Mouse (Mus musculus) midbrain, postnatal 0 days (tissue): ENCODE data around the gene Ift122. TPM values are rescaled to one million over a fixed set of nuclear protein-coding genes. Genes with fewer than 3 reads are reported as not detected.

Source experiments
- ATAC-seq: fragments of 200-750 bp; cut with Nextera tagmentation; 2 replicates; pipeline ENCODE4 v1.8.0; 2017; ENCODE audit warnings: moderate number of reproducible peaks, mild to moderate bottlenecking, moderate TSS enrichment, moderate library complexity; ENCODE audit not compliant: low FRiP score
- DNase-seq: peaks from one replicate; pipeline ENCODE4 v3.0.0-alpha.2; 2015; ENCODE audit warnings: low spot score
- H3K27ac ChIP-seq: fragments of 300-500 bp; sonication (generic); 2 replicates; pipeline ENCODE4 v1.5.1; 2014; ENCODE audit warnings: low read depth, mild to moderate bottlenecking, low read length, mixed read lengths
- H3K27me3 ChIP-seq: fragments of 300-500 bp; sonication (generic); 2 replicates; pipeline ENCODE4 v1.6.1; 2014; ENCODE audit warnings: low read length, control low read depth, mixed read lengths; ENCODE audit not compliant: insufficient read depth
- H3K36me3 ChIP-seq: fragments of 300-500 bp; sonication (generic); 2 replicates; pipeline ENCODE4 v1.6.1; 2014; ENCODE audit warnings: low read length, control low read depth, mixed read lengths; ENCODE audit not compliant: insufficient read depth
- H3K4me1 ChIP-seq: fragments of 300-500 bp; sonication (generic); 2 replicates; pipeline ENCODE4 v1.6.1; 2014; ENCODE audit warnings: mild to moderate bottlenecking, control low read depth, antibody characterized with exemption, low read length, mixed read lengths; ENCODE audit not compliant: insufficient read depth
- H3K4me2 ChIP-seq: fragments of 300-500 bp; sonication (generic); 2 replicates; pipeline ENCODE4 v1.6.1; 2014; ENCODE audit warnings: low read depth, mild to moderate bottlenecking, low read length, mixed read lengths; ENCODE audit not compliant: poor library complexity, severe bottlenecking
- H3K4me3 ChIP-seq: fragments of 300-500 bp; sonication (generic); 2 replicates; pipeline ENCODE4 v1.5.1; 2014; ENCODE audit warnings: low read depth, mild to moderate bottlenecking, low read length, moderate library complexity
- H3K9ac ChIP-seq: fragments of 300-500 bp; sonication (generic); replicated peaks from 2 replicates; pipeline ENCODE4 v1.6.1; 2014; ENCODE audit warnings: mild to moderate bottlenecking, low read length, moderate library complexity, mixed read lengths; ENCODE audit not compliant: poor library complexity, severe bottlenecking
- H3K9me3 ChIP-seq: fragments of 300-500 bp; sonication (generic); 2 replicates; pipeline ENCODE4 v1.6.1; 2016; ENCODE audit warnings: low read length, control low read depth
- CTCF ChIP-seq: IDR thresholded peaks from 2 replicates; pipeline ENCODE4 v1.5.1; 2016; ENCODE audit warnings: antibody characterized with exemption, mild to moderate bottlenecking
- WGBS: fragments of 180-500 bp; shearing (Covaris S2); extraction: QIAGEN DNeasy Blood & Tissue Kit; methylation state at CpG from one replicate; pipeline ENCODE4 v1.1.7; 2014; 5-methylcytosine and 5-hydroxymethylcytosine counted together
- polyA plus RNA-seq: library from polyadenylated mRNA; unstranded; fragments of >200 nt; fragmentation: Nextera tagmentation; extraction: Ambion mirVana; gene quantifications from 2 replicates; pipeline ENCODE4 v1.2.1, GENCODE M21; 2015
- total RNA-seq: library from RNA; depleted of rRNA; stranded (reverse); fragments of >200 nt; gene quantifications from 2 replicates; pipeline ENCODE4 v1.2.3, GENCODE M21; 2014

The Ift122 gene
- total and polyA plus RNA-seq, 2 experiments from 2014 or later: 24.3 to 31.7 TPM

DNA sequence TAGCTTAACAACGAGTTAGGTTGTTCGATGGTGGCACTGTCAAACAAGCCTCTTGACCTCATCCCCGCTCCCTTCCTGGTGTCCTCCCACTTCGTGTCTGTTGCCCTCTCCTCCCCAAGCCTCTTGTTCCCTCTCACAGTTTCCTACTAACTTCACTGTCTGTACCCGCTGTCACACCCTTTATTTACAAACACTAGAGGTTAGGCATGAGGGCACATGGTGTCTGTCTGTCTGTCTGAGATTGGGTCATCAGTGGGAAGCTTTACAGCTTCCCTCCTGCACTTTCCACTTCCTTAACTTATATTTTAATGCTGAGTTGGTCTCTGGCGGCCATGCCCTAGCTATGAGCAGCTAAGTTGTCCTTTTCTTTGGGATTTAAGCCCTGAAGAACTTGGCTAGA, 26.5 kb downstream of the Ift122 start:
- Histone ChIP-seq H3K27ac (no peak overlapping the region), H3K4me3 (no peak overlapping the region), H3K36me3 (peaks cover 49% of the 10 kb centered on the region), H3K27me3 (no peaks in the 10 kb centered on the region), H3K4me1 (no peaks in the 10 kb centered on the region), H3K9ac (no peak overlapping the region), H3K9me3 (no peaks in the 10 kb centered on the region), H3K4me2 (no peak overlapping the region)
- DNase-seq (no peak), ATAC-seq (no peak)
- 83% methylated on average over 6 of the region's 6 CpGs for WGBS
- TF ChIP-seq CTCF: no peak

DNA sequence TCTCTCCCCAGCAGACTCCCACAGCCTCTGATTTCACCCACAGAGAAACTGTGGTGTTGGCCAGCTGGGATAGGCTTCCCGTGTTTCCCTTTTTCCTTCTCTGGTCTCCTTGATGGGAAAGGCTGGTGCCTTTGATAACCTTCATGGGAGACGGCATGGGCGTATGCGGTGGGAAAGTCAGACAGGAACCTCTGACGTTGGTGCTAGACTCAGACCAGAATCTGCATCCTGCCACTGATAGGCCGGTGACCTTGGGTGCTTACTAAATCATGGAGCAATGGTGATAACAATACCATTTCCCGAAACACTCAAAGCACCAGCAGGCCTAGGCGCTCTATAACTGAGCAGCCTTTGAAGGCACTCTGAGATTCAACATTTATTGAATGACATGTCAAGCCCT, 27.5 kb downstream of the Ift122 start:
- DNase-seq (no peak), ATAC-seq (no peak)
- no peaks in the 10 kb centered on the region for H3K9me3 ChIP-seq
- no peak for TF ChIP-seq CTCF
- no peaks in the 10 kb centered on the region for H3K27me3 ChIP-seq
- H3K36me3 ChIP-seq: peaks cover 43% of the 10 kb centered on the region
- 88% methylated on average over 8 of the region's 8 CpGs for WGBS
- H3K4me3 ChIP-seq: no peak overlapping the region
- no peak overlapping the region for H3K9ac ChIP-seq
- no peaks in the 10 kb centered on the region for H3K4me1 ChIP-seq
- H3K4me2 ChIP-seq: no peak overlapping the region
- no peak overlapping the region for H3K27ac ChIP-seq

DNA sequence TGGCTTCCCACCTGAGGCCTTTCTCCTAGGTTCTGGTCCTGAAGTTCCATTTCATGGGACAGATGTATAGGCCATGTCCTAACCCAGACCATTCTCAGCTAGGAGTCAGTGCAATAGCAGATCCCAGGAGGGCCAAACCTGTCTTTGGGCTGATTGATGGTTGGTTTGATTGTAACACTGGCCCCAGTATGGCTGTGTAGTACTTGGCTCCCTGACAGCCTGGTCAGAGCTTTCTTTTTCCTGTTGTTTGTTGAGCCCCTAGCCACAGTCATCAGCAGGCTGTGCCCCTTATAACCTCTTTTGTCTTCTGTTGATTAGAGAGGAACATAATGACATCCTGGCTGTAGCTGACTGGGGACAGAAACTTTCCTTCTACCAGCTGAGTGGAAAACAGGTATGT, 30.7 kb downstream of the Ift122 start:
- TF ChIP-seq CTCF: no peak
- H3K27ac ChIP-seq: no peak overlapping the region
- H3K36me3 ChIP-seq: peaks cover 34% of the 10 kb centered on the region
- no peaks in the 10 kb centered on the region for H3K4me1 ChIP-seq
- H3K9me3 ChIP-seq: no peaks in the 10 kb centered on the region
- DNase-seq (no peak), ATAC-seq (no peak)
- H3K27me3 ChIP-seq: no peaks in the 10 kb centered on the region
- H3K9ac ChIP-seq: no peak overlapping the region
- no peak overlapping the region for H3K4me2 ChIP-seq
- H3K4me3 ChIP-seq: no peak overlapping the region

DNA sequence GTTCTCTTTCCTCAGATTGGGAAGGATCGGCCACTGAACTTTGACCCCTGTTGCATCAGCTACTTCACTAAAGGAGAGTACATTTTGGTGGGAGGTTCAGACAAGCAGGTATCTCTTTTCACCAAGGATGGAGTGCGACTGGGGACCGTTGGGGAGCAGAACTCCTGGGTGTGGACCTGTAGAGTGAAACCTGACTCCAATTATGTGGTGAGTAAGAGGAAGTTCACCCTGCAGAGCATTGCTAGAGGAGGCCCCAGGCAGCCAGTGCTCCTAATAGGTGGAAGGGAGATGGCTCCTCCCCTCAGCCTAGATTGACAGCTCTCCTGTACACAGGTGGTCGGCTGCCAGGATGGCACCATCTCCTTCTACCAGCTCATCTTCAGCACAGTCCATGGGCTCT, 33.6 kb downstream of the Ift122 start:
- H3K36me3 ChIP-seq: peaks cover 25% of the 10 kb centered on the region
- ATAC-seq (no peak), DNase-seq (no peak)
- no peak overlapping the region for H3K4me2 ChIP-seq
- TF ChIP-seq CTCF: no peak
- H3K9ac ChIP-seq: no peak overlapping the region
- H3K27ac ChIP-seq: no peak overlapping the region
- H3K4me3 ChIP-seq: no peak overlapping the region
- no peaks in the 10 kb centered on the region for H3K9me3 ChIP-seq
- no peaks in the 10 kb centered on the region for H3K27me3 ChIP-seq
- H3K4me1 ChIP-seq: no peaks in the 10 kb centered on the region
- 80% methylated on average over 4 of the region's 4 CpGs for WGBS

DNA sequence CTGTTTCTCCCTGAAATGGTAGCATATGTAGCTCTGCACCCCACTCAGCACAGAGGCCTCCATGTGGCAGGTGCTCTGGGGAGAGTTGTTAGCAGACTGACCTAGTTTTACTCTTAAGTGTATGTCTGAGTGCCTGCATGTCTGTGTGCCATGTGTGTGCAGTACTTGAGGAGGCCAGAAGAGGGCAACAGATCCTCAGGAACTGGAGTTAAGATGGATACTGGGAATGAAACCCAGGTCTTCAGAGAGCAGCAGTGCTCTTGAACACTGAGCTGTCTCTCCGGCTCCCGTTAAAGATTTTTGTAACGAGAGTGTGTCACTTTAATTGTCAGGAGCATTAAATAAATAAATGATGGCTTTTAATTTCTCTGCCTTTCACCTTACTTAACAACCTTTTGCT, 35.0 kb downstream of the Ift122 start:
- H3K4me2 ChIP-seq: no peak overlapping the region
- no peak overlapping the region for H3K27ac ChIP-seq
- no peak overlapping the region for H3K9ac ChIP-seq
- WGBS: 94% methylated on average over 3 of the region's 3 CpGs
- H3K4me3 ChIP-seq: no peak overlapping the region
- ATAC-seq (no peak), DNase-seq (no peak)
- no peaks in the 10 kb centered on the region for H3K27me3 ChIP-seq
- peaks cover 29% of the 10 kb centered on the region for H3K36me3 ChIP-seq
- peak; percentile 65 for TF ChIP-seq CTCF
- no peaks in the 10 kb centered on the region for H3K4me1 ChIP-seq
- no peaks in the 10 kb centered on the region for H3K9me3 ChIP-seq

DNA sequence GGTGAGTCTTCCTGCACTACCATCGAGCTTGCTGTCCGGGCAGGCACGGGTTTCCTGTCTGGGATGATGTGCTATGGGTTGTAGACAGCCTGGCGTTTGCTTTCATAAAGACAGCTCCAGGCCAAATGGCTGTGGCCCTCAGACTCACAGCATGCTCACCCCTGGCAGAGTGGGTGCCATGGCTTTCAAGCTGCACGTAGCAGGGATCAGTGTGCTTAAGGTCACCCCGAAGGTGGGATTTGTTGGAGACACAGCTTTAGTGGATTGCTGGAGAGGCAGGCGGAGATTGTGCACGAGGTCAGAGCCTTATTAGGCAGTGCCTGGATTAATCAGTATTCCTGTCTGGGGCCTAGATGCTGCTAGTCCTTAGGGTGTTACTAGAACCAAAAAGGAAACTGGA, 37.3 kb downstream of the Ift122 start:
- WGBS: 77% methylated on average over 8 of the region's 8 CpGs
- Histone ChIP-seq H3K4me1 (no peaks in the 10 kb centered on the region), H3K9me3 (no peaks in the 10 kb centered on the region), H3K36me3 (peaks cover 30% of the 10 kb centered on the region), H3K4me3 (no peak overlapping the region), H3K27me3 (no peaks in the 10 kb centered on the region), H3K27ac (no peak overlapping the region; the same call in 1 of the 2 replicates), H3K4me2 (no peak overlapping the region), H3K9ac (no peak overlapping the region)
- no peak for DNase-seq
- no peak for TF ChIP-seq CTCF
- 0 out of 2 replicates have a peak, but pooled peaks have one; percentile 41 for ATAC-seq
